Mouse (Mus musculus): ENCODE results near the gene Chic2.

DNA sequence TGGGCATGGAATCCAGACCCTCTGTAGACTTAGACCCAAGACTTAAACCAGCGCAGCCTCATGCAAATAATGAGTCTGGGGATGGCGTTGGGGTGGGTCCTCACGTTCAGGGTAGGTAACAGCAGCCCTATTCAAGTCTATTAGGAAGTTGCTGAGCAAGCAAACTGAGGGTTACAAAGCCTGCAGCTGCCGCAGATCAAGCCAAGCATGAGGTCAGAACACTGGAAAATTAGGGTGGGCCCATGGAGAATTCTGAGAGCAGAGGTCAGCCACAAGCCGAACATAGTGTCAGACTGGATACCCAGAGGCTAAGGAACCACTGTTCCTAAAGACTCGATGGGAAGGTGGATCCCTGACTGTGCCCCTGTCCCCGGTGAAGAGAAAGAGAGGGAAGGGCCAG is 73.2 kb downstream of the Chic2 start:
- TF ChIP-seq CTCF (IDR thresholded peaks at IDR 0.05; ENCODE audit: control insufficient read depth, insufficient read depth, low read length) (no peak), POLR2A (IDR thresholded peaks at IDR 0.05; ENCODE audit: borderline replicate concordance, control insufficient read depth, low read depth, low read length) (no peak)

Data from bone marrow, adult 2 months (tissue).